Comparison of ENCODE assay signal across 7 mouse cellular contexts in the genomic region with DNA sequence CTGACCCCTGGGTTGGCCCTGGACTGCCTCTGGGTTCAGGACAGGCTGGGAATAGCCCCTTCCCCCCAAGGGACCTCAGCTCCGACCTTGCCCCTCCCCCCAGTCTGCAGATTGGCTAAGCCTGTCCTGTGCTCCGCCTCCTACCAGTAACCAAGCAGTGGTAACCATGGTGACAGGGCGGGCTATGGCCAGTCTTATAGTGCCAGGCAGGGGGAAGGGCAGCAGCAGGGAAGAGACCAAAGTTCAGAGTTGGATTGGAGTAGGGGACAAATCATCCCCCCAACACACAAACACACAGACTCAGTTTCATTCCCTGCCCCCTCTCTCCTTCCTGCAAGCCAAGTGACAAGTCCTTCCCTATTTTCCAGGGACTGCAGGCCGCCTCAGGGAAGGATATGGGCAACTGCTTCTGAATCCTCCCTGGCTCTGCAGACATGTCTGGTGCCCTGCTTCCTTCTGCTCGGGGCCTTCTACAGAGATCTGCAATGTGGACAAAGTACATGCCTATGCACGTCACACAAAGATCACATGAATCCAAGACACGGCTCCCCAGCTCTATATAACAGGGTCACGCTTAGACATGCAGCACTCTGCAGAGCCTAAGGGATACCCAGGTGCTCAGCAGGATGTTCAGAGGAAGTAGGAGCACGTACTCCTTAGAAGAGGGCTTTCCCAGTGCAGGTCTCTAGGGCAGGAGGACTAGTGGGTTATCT. TPM values are rescaled to one million over a fixed set of nuclear protein-coding genes. Genes with fewer than 3 reads are reported as not detected.
A peak's percentile ranks its signal among the peaks of the same experiment; 100 is the strongest.
DNase-seq lines count a peak whose midpoint lies in the region; ATAC-seq and TF ChIP-seq lines count a peak whose summit lies in the region.

No protein-coding gene starts in this region.

- ATAC-seq in granulocyte monocyte progenitor cell, adult 5-6 weeks (replicated peaks; ENCODE audit: poor library complexity, severe bottlenecking) = peak; percentile 47
- peak; percentile 89 for ATAC-seq in kidney, postnatal 0 days (replicated peaks; ENCODE audit: low FRiP score, low read depth)
- ATAC-seq in monocyte, adult 5-6 weeks (replicated peaks; ENCODE audit: insufficient number of reproducible peaks, low FRiP score, low TSS enrichment, poor library complexity, severe bottlenecking) = no peak

- peak overlapping the region; percentile 19 for H3K4me2 ChIP-seq in kidney, postnatal 0 days (ENCODE audit: low read length)

- TF ChIP-seq CTCF in kidney, postnatal 0 days (IDR thresholded peaks at IDR 0.05; ENCODE audit: low read depth) = no peak

- H3K4me1 ChIP-seq in kidney, postnatal 0 days (replicated peaks; ENCODE audit: insufficient read depth, low read length) = peaks cover 65% of the 10 kb centered on the region

- WGBS in kidney, postnatal 0 days = 32% methylated on average over 9 of the region's 9 CpGs

- H3K9ac ChIP-seq in kidney, postnatal 0 days (ENCODE audit: low read depth, low read length) = no peak overlapping the region

- peak; percentile 61 for DNase-seq in NIH3T3 (ENCODE audit: low read depth)
- DNase-seq in cerebellum, postnatal 10 days = peak; percentile 94
- peak; percentile 96 for DNase-seq in kidney, postnatal 0 days (ENCODE audit: low spot score)
- DNase-seq in liver = peak; percentile 84
- peak; percentile 94 for DNase-seq in neural tube, embryonic 10.5 days (ENCODE audit: extremely low spot score, low spot score)

- peak overlapping the region; percentile 89 for H3K27ac ChIP-seq in kidney, postnatal 0 days

- no peaks in the 10 kb centered on the region for H3K27me3 ChIP-seq in kidney, postnatal 0 days (ENCODE audit: insufficient read depth, low read length)

- no peak overlapping the region for H3K4me3 ChIP-seq in kidney, postnatal 0 days (replicated peaks; ENCODE audit: low read depth, low read length)

- peaks cover 3% of the 10 kb centered on the region; the same call in 1 of the 2 replicates for H3K36me3 ChIP-seq in kidney, postnatal 0 days (ENCODE audit: insufficient read depth, low read length)

- no peaks in the 10 kb centered on the region for H3K9me3 ChIP-seq in kidney, postnatal 0 days (replicated peaks; ENCODE audit: low read length)

RNA-seq across cellular contexts. Expression of a gene that starts 14.5 kb away (rescaled TPM):
- total RNA-seq in granulocyte monocyte progenitor cell, adult 5-6 weeks (2014; fragmentation: Nextera tagmentation) = 0.17 TPM in 1 of 2 replicates, not detected in the other
- 0.04 TPM in 1 of 2 replicates, not detected in the other for total RNA-seq in granulocyte monocyte progenitor cell, adult 5-6 weeks (2017)
- polyA plus RNA-seq in kidney, postnatal 0 days (2015; fragmentation: Nextera tagmentation; extraction: Ambion mirVana) = 34.0 and 37.6 TPM in 2 replicates
- total RNA-seq in monocyte, adult 5-6 weeks (2017) = not detected in 3 replicates
